Mouse (Mus musculus) cerebellum, postnatal 25 days (tissue): Measurements from ENCODE around the gene Gpc5.

Experiments
- DNase-seq, 2 experiments: peaks; one replicate each; pipeline ENCODE4 v3.0.0; 2021; ENCODE audit warnings: mixed read lengths in 2 of 2

Gene Gpc5

GRCm38 (mm10) chr14:115371131-115371530 is 279.1 kb downstream of the Gpc5 start:
- peak in 1 of 2 experiments; percentile 44 for DNase-seq

- no peak for DNase-seq
Observed at GRCm38 (mm10) chr14:115391831-115392230, 299.8 kb downstream of the Gpc5 start.

GRCm38 (mm10) chr14:115392894-115393524 is 301.0 kb downstream of the Gpc5 start:
- peak; percentile 22 to 62 for DNase-seq

GRCm38 (mm10) chr14:115406596-115406995 is 314.6 kb downstream of the Gpc5 start:
- DNase-seq = no peak

- no peak for DNase-seq
Observed at GRCm38 (mm10) chr14:115407309-115407930, 315.4 kb downstream of the Gpc5 start.

- DNase-seq = no peak
Observed at GRCm38 (mm10) chr14:115410881-115411280, 318.9 kb downstream of the Gpc5 start.

GRCm38 (mm10) chr14:115411513-115412174 is 319.6 kb downstream of the Gpc5 start:
- DNase-seq = no peak

GRCm38 (mm10) chr14:115412821-115413220 is 320.8 kb downstream of the Gpc5 start:
- no peak for DNase-seq

- DNase-seq = no peak
Observed at GRCm38 (mm10) chr14:115413429-115413828, 321.4 kb downstream of the Gpc5 start.

- no peak for DNase-seq
Observed at GRCm38 (mm10) chr14:115414545-115414944, 322.5 kb downstream of the Gpc5 start.

- no peak for DNase-seq
Observed at GRCm38 (mm10) chr14:115431967-115432366, 340.0 kb downstream of the Gpc5 start.

- no peak for DNase-seq
Observed at GRCm38 (mm10) chr14:115432368-115432767, 340.4 kb downstream of the Gpc5 start.

- no peak for DNase-seq
Observed at GRCm38 (mm10) chr14:115436617-115437016, 344.6 kb downstream of the Gpc5 start.

- DNase-seq = no peak
Observed at GRCm38 (mm10) chr14:115444789-115445770, 353.1 kb downstream of the Gpc5 start.

- no peak for DNase-seq
Observed at GRCm38 (mm10) chr14:115450938-115451337, 358.9 kb downstream of the Gpc5 start.

- no peak for DNase-seq
Observed at GRCm38 (mm10) chr14:115467960-115468359, 375.9 kb downstream of the Gpc5 start.

- peak; percentile 10 to 39 for DNase-seq
Observed at GRCm38 (mm10) chr14:115475234-115475633, 383.2 kb downstream of the Gpc5 start.

- no peak for DNase-seq
Observed at GRCm38 (mm10) chr14:115477360-115477759, 385.3 kb downstream of the Gpc5 start.

- DNase-seq = peak in 1 of 2 experiments; percentile 9
Observed at GRCm38 (mm10) chr14:115485090-115485489, 393.1 kb downstream of the Gpc5 start.

- no peak for DNase-seq
Observed at GRCm38 (mm10) chr14:115500794-115501193, 408.8 kb downstream of the Gpc5 start.

GRCm38 (mm10) chr14:115546516-115547282 is 454.7 kb downstream of the Gpc5 start:
- DNase-seq = peak in 1 of 2 experiments; percentile 6

GRCm38 (mm10) chr14:115551996-115552395 is 460.0 kb downstream of the Gpc5 start:
- DNase-seq = peak in 1 of 2 experiments; percentile 4
